Mouse (Mus musculus): ENCODE measurements around the gene Ubxn2a.

The Ubxn2a gene

DNA sequence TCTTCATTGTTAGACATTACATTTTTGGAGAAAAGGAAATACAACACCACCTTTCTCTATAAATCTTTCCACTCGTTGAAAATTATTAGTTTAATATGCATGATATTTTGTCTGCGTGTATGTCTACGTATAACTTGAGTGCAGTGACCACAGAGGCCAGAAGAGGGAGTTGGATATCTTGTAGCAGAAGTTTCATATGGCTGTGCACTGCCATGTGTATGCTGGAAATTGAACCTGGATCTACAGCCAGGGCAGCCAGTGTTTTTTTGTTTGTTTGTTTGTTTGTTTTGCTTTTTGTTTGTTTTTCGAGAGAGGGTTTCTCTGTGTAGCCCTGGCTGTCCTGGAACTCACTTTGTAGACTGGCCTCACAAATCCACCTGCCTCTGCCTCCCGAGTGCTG is 28.5 kb downstream of the Ubxn2a start:
- no peak for DNase-seq (ENCODE audit: low spot score)

DNA sequence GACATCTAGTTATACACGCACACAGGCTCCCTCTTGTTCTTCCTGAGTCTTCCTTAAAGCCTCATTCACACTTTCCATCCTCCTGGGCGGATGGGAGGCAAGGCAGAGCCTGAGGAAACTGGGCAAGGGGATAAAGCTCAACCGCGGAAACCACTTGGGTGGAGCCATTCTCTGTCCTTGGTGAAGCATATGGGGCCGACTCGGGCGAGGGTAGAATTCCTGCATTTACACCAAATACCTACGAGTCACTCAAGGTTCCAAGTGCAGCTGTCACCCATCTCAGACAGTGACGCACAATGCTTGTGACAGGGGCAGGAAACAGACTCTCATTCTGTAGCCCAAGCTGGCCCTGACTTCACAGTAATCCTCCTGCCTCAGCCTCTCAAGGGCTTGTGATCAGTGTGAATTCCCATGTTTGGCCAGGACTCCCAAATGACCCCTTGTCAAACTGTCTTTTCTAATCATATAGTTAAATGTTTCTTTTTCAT is 29.2 kb downstream of the Ubxn2a start:
- DNase-seq (ENCODE audit: low spot score): no peak

DNA sequence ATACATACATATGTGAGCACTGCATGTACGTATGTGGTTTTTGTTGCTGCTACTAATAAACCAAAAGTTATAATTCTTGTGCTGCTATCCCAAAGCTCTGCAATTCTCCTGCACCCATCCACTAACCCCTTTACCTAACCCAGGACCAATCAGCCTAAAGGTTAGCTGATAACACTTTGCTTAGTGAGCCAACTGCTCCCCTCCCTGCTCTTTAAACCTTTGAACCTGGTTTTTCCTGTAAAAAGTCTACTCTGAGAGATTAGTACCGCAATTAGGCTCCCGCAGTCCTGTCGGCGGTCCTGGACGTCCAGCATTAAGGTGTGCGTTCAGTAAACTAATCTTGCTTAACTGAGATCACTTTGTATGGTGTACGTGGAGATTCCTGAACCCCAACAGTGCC is 31.9 kb downstream of the Ubxn2a start:
- DNase-seq (ENCODE audit: low spot score): no peak

DNA sequence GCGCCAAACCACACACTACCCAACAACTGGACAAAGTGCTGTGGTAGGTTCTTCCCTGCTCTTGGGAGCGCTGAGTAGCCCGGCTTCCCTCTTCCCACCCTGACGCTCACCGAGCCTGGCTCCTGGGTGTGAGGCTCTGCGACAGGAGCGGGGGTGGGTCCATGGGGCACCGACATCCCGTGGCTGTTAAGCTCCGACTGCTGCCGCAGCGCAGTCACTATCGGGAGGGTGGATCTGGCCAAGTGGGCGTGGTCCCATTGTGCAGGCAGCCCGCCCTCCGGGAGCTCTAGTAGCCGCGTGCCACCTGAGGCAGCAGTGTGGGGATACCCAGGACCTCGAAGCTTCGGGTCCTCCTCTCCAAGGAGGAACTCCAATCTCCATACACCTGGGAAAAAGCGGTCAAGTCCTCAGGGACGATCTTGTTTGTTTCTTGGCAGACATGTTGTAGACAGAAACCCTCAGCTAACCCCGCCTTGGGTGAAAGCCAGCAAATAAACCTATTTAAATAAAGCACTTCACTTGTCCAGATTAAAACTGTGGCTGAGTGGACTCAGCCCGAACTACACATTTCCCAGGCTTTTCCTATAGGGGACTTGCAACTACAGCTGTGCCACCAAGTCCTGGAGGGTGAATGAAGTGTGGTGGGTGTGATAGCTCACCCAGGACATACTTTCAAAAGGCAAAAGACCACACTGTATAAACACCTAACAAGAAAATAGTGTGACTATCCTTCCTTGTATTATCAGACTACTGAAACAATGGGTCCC is 33.2 kb downstream of the Ubxn2a start, which contains the start of gene Mfsd2b:
Gene Mfsd2b, minus strand, starts transcription at position 199 of the 767 bp plus-strand sequence.
- peak; percentile 81 for DNase-seq (ENCODE audit: low spot score)

DNA sequence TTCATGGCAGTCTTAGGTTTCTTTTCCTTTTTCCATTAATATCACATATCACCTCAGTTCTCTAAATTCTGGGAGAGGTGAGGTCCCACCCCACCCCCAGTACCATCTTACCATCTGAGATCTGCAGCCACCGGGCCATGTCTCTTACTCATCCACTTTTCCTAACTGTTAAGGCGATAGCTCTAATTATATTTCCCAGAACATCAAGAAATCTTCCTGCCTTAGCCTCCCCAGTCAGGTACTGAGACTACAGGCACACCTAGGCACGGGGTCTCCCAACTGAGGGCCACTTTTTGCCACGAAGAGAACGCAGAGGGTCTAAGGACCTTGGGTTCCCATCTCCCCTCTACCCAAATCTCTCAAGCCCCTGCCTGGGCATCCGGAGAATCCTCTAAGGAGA is 34.0 kb downstream of the Ubxn2a start:
- DNase-seq (ENCODE audit: low spot score): no peak

DNA sequence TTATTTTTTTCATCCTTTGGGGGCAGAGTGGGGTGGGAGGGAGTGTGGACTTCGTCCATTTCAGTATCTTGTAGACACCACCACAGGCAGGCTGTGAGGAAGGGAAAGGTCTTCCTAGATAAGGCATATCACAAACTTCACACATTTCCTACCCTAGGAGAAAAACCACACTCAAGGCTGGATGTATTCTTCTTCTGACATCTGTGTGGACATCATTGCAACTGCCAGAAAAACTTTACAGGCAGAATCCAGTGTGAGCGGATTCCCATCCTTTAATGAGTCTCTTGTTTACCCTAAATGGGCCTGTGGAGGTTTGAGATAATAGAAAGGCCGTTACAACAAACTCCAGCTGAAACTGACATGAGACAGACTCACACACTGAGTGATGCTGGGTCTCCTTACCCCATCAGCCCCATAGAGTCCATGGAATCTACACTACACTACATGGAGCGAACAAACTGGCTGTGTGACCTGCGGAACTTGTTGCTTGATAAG is 34.5 kb downstream of the Ubxn2a start:
- no peak for DNase-seq (ENCODE audit: low spot score)

DNA sequence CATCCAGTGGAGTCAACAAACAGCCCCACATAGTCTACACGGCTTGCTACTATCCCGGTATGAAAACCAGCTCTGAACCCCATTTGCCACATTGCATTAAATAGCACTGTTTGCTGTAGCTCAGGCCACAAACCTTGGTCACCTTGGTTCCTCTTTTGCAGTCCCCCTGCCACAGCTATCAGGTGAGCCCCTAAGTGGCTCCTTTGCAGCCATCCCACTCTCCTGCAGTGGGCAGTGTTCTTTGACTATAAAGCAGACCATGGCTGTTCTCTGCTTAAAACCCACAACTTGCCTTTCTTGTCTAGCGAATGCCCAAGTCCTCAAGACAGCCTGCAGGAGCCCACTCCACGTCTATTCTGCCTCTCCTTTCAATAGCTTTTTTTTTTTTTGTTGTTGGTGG is 35.2 kb downstream of the Ubxn2a start:
- DNase-seq (ENCODE audit: low spot score): no peak

DNA sequence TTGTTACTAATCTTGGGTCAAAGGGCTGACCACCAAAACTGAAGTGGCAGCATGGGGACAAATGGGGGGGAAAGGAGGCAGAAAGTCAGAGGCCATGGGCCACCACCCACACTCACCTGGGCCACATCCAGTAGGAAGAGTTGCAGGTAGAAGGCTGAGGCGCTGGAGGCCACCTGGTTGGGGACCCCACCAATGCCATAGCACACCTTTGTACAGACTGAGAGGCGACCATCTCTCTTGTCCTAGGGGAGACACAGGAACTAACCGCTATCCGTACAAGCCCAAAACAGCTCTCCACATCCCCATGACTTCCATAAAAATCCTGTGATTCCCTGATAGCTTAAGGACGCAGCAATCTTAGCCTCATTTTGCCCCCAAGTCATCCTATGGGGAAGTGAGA is 36.2 kb downstream of the Ubxn2a start:
- DNase-seq (ENCODE audit: low spot score): no peak

DNA sequence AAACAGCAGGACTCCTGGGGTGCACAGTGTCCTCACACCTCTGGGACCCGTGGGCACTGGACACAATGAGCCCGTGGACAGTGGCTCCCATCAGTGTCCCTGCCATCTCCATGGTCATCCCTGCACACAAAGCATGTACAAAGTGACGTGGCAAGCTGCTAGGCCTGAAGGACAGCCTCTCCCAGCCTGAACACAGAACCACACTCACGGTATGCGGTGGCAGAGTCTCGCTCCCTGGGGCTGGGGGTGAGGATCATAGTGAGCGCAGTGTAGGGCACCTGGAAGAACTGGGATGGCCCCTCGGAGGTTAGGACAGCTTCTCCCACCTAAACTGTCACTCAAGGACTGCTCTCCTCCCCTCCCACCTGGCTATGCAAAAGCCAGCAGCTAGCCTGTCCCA is 38.6 kb downstream of the Ubxn2a start:
- DNase-seq (ENCODE audit: low spot score): no peak

DNA sequence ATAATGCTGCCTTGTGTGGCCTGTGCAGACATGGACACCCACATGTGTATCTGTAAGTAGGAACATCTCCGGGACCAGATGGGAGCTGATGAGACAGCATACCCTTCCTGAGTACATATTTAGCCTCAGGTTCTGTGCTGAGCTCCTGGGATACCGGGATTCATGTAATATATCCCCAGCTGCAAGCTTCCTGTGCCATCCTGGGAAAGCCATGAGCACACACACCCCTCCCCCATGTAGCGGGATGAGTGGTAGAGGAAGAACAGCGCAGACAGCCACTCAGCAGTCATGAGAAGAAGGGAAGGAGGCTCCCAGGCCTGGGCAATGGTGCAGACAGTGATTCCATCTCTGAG is 43.2 kb downstream of the Ubxn2a start:
- DNase-seq (ENCODE audit: low spot score): peak; percentile 19

DNA sequence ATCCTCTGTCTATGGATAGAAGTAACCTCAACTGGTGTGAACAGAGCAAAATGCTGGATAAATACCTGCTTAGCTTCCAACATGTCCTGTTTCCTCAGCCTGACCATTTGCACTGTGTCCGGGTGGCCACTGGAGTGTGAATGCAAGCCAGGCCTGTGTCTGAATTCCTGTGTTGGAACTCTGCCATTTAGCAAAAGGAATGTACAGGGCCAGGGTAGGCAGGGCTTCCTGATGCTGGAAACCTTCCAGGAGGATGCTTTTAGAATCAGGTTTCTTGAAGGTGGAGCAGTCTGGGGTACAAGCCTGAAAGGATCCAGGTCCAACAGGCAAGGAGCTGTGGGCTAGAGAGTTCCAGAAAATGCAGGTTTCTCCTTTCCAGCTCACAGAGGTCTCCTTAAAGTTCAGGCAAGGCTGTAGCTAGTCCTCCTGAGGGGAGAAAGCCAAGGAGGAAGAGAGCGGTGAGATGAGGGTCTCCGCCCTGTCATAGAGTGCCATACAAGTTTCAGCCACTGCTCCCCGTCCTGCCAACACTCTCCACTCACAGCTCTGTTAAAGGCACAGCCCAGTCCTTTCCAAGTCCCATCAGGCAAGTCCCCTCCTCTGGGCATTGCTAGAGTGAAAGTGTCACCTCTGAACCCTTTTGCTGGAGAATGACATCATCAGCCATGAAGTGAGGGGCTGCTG is 43.7 kb downstream of the Ubxn2a start:
- no peak for DNase-seq (ENCODE audit: low spot score)

DNA sequence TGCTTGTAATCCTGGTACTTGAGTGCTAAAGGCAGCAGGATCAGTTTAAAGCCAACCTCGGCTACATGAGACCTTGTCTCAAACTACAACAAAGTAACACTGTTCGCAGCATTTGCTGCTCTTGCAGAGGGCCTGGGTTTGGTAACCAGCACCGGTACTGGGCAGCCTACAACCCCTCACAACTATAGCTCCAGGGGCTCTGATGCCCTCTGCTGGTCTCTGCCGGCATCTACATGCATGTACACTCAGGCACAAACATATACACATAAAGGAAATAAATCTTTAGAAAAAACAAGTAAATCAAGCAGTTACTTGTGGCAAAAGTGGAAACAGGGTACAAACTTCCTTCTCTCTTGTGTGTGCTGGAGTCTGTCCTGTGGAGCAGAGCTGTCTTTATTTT is 44.8 kb downstream of the Ubxn2a start:
- DNase-seq (ENCODE audit: low spot score): no peak

DNA sequence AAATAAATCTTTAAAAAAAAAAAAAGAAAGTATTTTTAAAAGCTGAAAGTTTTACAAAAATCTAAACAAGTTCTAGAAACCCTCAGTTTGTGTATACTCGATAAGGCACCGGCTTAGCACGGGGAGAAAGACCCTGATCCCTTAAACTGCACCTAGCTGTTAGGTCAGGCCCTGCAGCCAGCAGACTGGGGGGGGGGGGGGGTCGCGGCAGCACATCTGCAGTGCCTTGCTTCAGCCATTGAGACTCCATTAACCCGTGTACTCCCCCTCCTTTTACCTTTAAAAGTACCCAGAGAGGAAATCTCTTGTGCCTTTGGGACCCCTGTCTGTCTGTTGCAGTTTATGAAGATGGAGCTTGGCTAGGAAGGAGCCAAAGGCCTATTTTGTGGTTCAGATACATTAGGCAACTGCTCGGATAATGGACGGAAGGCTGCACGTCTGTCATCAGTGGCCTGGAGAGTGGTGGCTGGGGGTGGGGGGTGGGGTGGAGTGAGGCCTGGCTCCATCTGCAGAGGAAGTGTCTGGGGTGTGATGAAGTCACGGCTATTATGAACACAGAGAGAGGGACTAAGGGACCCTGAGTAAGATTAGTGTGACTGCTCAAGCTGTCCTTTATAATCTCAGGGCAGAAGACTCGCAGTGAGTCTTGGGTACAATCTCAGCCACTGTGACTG is 48.1 kb downstream of the Ubxn2a start:
- peak; percentile 36 for DNase-seq (ENCODE audit: low spot score)

DNA sequence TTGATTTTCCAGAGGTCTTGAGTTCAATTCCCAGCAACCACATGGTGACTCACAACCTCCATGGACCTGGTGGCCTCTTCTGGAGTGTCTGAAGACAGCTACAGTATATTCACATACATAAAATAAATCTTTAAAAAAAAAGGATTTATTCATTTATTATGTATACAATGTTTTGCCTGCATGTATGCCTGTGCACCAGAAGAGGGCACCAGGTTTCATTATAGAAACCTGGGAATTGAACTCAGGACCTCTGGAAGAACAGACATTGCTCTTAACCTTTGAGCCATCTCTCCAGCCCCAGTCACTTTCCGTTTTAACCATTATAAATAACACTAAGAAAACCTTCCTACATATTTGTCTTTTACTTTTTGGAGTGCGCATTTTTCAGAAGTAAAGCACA is 50.7 kb downstream of the Ubxn2a start:
- DNase-seq (ENCODE audit: low spot score): no peak

DNA sequence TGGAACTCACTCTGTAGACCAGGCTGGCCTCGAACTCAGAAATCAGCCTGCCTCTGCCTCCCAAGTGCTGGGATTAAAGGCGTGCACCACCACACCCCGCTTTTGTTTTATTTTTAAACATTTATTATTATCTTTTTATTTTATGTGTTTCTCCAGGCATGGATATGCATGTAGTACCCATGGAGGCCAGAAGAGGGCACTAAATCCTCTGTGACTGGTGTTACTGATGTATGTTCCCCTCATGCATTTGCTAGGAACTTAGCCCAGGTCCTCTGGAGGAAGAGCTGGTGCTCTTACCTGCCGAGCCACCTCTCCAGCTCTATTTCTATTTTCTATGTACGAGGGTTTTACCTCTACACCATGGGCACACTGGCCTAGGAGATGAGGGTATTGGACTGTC is 51.3 kb downstream of the Ubxn2a start:
- no peak for DNase-seq (ENCODE audit: low spot score)

DNA sequence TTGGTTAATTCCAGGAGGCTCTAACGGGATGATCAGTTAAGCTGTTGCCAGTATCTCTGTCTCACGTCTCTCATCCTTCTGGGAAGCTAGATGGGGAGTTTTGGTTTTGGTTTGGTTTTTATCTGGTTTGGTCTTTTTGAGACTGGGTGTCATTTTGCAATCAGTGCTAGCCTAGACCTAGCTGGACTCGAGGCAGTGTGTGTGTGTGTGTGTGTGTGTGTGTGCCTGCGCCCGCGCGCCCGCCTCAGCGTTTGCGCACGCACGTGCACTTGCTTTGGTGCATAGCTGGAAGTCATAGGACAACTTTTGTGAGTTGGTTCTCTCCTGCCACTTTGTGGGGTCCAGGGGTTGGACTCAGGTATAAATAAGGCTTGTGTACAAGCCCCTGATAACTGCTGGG is 63.8 kb downstream of the Ubxn2a start:
- DNase-seq (ENCODE audit: low spot score): peak; percentile 69

DNA sequence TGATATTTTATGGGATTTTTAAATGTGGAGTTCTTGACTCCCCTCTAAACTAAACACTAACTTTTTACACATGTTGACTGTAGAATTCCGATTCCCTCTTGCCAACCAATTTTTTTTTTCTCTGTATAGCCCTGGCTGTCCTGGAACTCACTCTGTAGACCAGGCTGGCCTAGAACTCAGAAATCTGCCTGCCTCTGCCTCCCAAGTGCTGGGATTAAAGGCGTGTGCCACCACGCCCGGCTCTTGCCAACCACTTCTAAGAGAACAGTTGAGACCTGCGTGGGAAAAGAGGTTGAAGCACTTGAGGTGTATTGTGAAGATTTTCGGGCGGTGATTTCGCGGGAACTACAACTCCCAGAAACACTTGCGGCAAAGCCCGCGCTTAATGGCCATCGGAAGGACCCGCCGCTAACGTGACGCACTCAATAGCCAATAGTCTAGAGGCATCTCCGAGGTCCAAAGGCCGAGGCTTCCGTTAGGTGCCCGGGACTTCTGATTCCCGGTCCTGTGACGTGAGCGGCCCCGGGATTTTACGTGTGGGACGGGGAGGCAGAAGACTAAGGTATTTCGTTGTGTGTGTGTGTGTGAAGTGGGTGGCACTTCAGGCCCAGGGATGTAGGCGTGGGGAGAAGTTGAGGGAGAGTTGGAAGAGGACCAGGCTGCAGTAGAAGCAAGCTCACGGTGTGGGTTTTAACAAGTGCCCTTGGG is 64.5 kb downstream of the Ubxn2a start, which contains the start of gene Wdcp:
Gene Wdcp, plus strand, starts transcription at position 414 of the 708 bp plus-strand sequence.
- DNase-seq (ENCODE audit: low spot score): peak; percentile 97

DNA sequence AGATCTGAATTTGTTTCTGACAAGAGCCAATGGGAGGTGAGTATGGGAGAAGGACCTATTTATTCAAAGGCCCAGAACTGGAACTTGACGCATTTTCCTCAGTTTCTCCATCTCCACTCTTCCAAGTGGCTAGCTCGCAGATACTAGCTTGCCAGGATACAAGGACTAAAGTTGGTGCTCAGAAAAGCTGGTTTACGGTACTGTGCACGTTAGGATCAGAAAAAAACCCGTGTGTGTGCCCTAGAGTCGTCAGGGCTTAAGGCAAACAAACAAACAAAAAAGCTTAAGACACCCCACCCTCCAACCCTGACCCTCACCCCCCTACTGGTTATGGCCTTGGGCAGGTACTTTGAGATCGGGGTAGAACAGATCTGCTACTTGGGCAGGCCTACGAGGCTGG is 65.0 kb downstream of the Ubxn2a start:
- DNase-seq (ENCODE audit: low spot score): peak; percentile 6

DNA sequence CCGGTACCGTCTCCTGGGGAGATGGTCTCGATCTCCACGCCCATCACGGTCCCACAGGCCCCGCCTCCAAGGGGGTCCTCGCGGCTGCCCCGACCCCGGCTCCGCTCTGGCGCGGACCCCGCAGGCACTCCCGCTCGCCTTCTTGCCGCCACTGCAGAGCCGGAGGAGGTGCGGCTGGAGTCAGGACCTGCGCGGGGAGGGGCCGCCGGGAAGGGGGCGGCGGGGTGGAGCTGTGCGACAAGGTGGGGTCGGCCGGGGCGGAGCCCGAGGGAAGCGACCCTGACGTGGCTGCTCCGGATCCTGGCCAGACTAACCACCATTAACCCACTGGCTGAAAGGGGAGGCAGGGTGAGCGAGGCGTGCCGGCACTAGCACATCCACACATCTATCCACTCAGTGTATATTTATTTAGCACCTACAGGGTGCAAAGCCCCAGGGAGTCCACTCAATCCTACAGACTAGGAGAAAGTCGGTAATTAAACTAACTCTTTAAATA is 66.1 kb downstream of the Ubxn2a start, which contains the start of gene Fkbp1b:
Gene Fkbp1b, minus strand, starts transcription at position 200 of the 496 bp plus-strand sequence.
- peak; percentile 78 for DNase-seq (ENCODE audit: low spot score)

DNA sequence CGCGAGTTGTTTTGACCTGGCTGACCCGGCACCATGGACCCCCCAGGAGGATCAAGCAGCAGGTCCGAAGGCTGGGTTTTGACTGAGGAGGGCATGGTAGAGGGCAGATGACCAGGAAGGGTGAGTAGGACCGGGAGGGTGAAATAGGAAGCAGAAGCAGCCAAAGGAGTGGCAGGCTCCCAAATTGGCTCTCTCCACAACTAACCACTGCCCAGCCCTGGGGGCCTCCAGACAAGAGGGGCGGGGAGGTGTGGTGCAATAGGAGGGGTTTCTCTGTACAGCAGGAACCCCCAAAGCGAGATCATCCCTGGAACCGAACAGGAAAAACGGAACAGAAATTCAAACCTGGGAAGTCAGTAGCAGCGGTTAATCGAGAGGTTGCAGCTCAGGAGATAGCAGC is 66.8 kb downstream of the Ubxn2a start:
- DNase-seq (ENCODE audit: low spot score): no peak

DNA sequence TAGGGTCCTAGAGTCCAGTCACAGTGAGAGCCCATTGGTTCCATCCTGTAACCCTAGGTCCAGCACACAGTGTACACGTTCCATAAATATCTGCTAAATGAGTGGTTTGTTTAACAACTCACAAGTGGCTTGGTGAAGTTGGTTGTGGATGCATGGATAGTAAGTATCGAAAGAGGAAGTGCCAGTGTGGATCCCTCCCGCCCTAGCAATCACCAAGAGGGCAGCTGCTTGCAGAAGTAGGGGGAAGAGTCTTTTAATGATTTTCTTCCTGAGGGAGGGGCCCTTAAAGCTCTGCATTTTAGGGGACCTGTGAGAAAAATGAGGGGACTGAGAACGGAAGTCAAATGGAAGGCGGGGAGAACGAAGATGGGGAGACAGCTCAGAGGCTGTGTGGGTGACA is 67.5 kb downstream of the Ubxn2a start:
- no peak for DNase-seq (ENCODE audit: low spot score)

DNA sequence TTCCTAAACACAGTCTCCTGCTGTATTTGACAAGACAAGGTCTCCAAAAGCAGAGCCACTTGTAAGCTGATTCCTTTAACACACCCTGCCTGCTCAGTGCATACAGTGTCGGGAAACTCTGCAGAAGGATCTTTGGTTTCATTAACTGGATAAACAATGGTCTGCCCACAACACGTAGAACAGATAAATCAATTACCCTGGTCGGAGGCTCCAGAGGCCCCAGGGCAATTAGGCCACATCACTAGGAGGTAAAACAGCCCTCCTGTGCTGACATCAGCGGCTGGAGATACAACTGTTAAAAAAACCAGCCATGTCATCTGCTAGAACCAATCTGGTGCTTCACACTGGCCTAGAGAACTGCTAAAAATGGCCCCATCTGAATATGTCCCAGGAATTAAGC is 70.5 kb downstream of the Ubxn2a start:
- no peak for DNase-seq (ENCODE audit: low spot score)
